Mouse (Mus musculus) brain, embryonic 14.5 days (tissue): ENCODE results near the gene Lmf1.

Experiments used
- CTCF ChIP-seq: fragments of 200-500 bp; IDR thresholded peaks from 2 replicates; pipeline ENCODE4 v1.5.1; 2012; ENCODE audit warnings: inconsistent platforms, mild to moderate bottlenecking, moderate library complexity, borderline replicate concordance; ENCODE audit not compliant: insufficient read depth, insufficient read length; ENCODE audit errors: extremely low read depth
- POLR2A ChIP-seq: fragments of 200-500 bp; IDR thresholded peaks from 2 replicates; pipeline ENCODE4 v1.6.1; 2012; ENCODE audit warnings: mild to moderate bottlenecking, inconsistent platforms, borderline replicate concordance; ENCODE audit not compliant: poor library complexity, insufficient read depth, insufficient read length, severe bottlenecking; ENCODE audit errors: extremely low read depth

DNA sequence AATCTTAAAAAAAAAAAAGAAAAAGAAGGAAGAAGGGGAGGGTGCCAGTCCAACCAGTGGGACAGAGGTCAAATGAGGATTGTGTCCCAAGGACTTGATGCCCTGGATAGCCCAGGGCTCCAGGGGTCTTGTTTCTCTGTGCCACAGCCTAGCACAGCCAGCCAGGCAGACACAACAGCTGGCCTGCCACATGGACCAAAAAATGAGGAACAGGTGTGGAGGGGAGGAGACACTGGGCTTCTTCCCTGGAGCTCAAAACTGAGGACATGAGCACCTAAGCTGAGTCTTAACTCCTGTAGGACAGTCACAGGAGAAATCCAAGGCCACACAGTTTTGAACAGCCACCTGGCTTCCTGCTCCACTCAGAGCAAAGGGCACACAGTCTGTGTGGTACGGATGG lies 117.4 kb downstream of the Lmf1 start:
- no peak for TF ChIP-seq CTCF
- TF ChIP-seq POLR2A = no peak
